Mouse (Mus musculus) heart, postnatal 4 days (tissue): ENCODE measurements around the gene Grsf1. TPM values are rescaled to one million over a fixed set of nuclear protein-coding genes. Genes with fewer than 3 reads are reported as not detected.

Source experiments
- DNase-seq: peaks from one replicate; pipeline ENCODE4 v3.0.0; 2021
- total RNA-seq, 2 experiments: library from RNA; stranded (reverse); gene quantifications; 2 replicates each; pipeline ENCODE4 v1.2.3; 2021

Grsf1 gene
- total RNA-seq, 2 experiments from 2014 or later = 180 to 186 TPM

DNA sequence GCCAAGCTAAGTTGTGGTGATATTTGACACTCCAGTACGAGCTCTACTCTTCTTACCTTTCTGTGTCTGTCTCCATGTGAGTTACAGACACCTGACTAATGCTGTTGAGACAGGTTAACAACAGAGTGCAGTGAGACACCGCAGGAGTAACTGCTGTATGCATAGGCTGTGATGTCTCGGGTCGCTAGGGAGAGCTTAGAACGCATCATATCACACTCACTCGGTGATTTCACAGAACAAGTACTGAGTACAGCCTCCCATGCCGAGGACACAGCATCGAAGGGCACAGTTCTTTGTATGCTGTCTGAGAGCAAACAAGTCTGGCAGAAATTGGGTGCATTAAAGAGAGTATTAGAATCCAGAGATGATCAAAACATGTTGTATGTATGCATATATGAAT lies 46.0 kb downstream of the Grsf1 start:
- no peak for DNase-seq

DNA sequence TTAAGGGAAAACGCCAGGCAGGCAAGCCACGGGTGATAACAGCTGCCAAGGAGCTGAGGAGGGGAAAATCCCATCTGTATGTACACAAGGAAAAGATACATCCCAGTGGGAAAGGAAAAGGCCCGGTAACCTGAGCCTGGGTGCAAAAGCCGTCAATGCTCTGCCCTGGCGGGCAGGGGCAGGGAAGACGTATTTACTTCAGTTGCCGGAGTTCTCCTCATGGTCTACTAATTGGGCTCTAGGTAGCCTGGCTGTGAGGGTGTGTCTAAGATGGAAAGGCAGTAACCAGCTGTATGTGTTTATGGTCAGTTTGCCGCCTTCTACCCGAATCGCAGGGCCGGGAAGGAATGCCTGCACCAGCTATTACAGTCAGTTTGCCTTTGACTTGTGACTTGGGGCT lies 46.8 kb downstream of the Grsf1 start:
- DNase-seq = no peak

DNA sequence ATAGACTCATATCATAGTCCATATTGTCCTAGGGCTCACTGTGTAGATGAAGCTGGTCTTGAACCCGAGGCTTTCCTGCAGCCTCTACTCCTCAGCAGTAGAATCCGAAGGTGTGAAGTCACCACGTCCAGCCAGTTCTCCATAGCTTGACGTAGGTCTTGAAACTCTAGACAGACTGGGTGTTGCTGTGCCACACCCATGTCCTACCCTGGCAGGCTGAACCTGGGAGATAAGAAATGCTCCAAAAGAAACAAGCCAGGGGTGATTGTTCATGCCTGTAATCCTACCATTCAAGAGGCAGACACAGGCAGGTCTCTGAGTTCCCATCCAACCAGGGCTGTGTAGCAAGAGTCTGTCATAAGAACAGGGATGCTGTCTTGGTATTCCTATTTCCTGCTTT lies 48.4 kb downstream of the Grsf1 start:
- no peak for DNase-seq

DNA sequence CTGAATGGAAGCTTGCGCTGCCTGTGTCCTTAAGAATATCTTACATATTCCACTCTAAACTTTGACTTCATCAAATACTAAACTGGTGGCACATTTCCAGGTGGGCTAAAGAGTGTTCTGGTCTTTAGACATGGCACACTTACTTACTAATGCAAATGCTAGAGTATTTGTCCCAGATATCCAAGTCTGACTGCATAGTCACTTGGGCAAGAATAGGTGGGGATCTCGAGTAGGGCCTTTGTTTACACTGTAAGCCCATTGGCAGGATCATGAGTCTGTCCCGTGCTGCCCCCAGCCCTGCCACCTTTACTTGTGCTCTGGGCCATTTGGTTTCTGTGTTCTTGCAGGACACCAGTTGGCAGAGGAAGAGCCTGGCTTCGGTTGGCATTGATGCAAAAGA lies 59.0 kb downstream of the Grsf1 start:
- no peak for DNase-seq

DNA sequence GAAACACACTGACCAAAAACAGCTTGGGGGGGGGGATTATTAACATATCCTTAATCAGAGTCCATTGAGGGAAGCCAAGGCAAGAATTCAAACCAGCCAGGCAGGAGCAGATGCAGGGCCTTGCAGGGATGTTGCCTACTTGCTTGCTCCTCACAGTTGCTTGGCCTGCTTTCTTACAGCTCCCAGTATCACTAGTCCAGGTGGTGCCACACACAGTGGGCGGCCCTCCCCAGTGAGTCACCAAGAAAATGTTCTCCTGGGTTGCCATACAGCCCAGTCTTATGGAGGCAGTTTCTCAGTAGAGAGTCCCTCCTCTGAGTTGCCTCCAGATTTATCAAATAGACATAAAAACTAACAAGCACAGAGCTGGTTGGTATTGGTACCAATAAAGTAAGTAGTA lies 61.8 kb downstream of the Grsf1 start:
- DNase-seq = no peak

Other genes with a start within 250 kb of the Grsf1 start
- not detected for gene Ambn, start 220.2 kb downstream of the Grsf1 start, total RNA-seq
- not detected for gene Enam, start 188.2 kb downstream of the Grsf1 start, total RNA-seq
- under 1 TPM; 0.19 to 0.43 TPM for gene Jchain, start 148.3 kb downstream of the Grsf1 start, total RNA-seq
- 10 to 100 TPM; 24.5 to 25.6 TPM for gene Utp3, start 121.7 kb downstream of the Grsf1 start, total RNA-seq
- 10 to 100 TPM; 15.8 to 16.1 TPM for gene Rufy3, start 111.1 kb downstream of the Grsf1 start, total RNA-seq
- gene Mob1b, start 44.7 kb upstream of the Grsf1 start, total RNA-seq = 10 to 100 TPM; 66.7 to 71.6 TPM
- gene Dck, start 88.8 kb upstream of the Grsf1 start, total RNA-seq = 10 to 100 TPM; 15.6 to 17.0 TPM
- gene Slc4a4, start 210.6 kb upstream of the Grsf1 start, total RNA-seq = 10 to 100 TPM; 39.4 to 40.4 TPM